Mouse (Mus musculus): ENCODE measurements around the gene Rnf223.

DNA sequence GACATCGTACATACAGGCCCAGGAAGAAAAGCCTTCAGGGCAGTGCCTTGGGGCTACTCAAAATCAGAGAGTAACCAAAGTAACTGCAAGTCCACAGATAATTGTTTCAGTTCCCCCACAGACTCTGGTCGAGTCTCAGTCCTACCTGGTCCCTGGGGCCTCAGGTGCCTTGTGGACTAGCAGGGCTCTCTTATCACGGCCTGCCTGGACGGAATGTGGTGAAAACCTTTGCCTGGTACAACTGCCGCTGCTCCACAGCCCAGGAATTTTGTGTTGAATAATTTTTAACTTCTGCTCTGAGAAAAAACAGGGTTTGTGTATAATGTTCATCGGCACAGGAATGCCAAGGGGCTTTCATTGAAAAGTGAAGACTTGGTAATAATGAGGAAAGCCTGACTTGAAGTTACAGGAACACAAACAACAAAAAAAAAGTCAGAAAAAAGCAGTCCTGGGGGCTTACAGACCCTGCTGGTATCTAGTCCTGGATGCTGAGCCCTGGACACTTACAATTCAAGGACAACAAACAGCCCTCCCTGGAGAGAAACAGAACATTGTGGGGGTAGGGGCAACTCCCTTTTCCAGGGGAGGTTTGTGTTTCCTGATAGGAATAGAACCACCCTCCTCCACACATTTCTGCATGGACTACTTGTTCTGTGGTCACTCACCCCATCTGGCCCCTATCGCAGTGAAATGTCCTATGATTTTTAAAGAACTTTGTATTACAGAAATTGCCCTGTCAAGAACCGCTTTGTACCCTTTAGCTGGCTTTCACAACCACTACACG is 46.0 kb upstream of the Rnf223 start:
- TF ChIP-seq TCF12 (IDR thresholded peaks at IDR 0.05; ENCODE audit: insufficient read depth, poor library complexity, severe bottlenecking): no peak
- no peak for TF ChIP-seq POLR2A (IDR thresholded peaks at IDR 0.05; ENCODE audit: insufficient read length, low read depth)
- no peak for TF ChIP-seq CEBPB (IDR thresholded peaks at IDR 0.05; ENCODE audit: insufficient read depth, poor library complexity, severe bottlenecking)
- no peak for TF ChIP-seq POLR2AphosphoS2 (IDR thresholded peaks at IDR 0.05; ENCODE audit: insufficient read length, low read depth)
